ENCODE assay signal across 8 mouse cellular contexts in the genomic region with DNA sequence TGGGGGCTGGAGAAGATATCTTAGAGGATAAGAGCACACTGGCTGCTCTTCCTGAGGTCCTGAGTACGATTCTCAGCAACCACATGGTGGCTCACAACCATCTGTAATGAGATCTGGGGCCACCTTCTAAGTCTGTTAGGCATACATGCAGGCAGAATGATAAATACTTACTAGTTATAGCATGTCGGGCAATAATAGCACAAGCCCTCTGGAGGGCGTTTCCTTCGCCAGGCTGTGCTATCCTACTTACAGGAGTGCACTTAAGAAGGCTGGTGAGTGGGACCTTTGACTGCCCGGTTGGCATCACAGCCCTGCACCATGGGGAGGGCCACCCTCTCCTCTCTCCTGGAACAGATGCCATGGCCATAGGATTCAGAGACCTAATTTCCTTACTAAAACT.
DNase-seq lines count a peak whose midpoint lies in the region; ATAC-seq and TF ChIP-seq lines count a peak whose summit lies in the region.

No protein-coding gene starts in this region.

- ATAC-seq in forebrain, embryonic 12.5 days (ENCODE audit: low FRiP score): 0 out of 2 replicates have a peak, but pooled peaks have one; percentile 8
- ATAC-seq in liver, embryonic 12.5 days: peak; percentile 59

- H3K4me3 ChIP-seq in forebrain, embryonic 12.5 days (replicated peaks): peak overlapping the region; percentile 79
- peak overlapping the region; percentile 80 for H3K4me3 ChIP-seq in liver, embryonic 12.5 days
- peak overlapping the region; percentile 49 for H3K4me3 ChIP-seq in myocyte

- no peaks in the 10 kb centered on the region for H3K9me3 ChIP-seq in forebrain, embryonic 12.5 days
- H3K9me3 ChIP-seq in liver, embryonic 12.5 days (replicated peaks): no peaks in the 10 kb centered on the region

- WGBS in forebrain, embryonic 12.5 days: 2% methylated on average over 5 of the region's 5 CpGs
- 2% methylated on average over 5 of the region's 5 CpGs for WGBS in liver, embryonic 12.5 days (ENCODE audit: insufficient replicate concordance)

- H3K9ac ChIP-seq in forebrain, embryonic 12.5 days: peak overlapping the region; percentile 75
- peak overlapping the region; percentile 90 for H3K9ac ChIP-seq in liver, embryonic 12.5 days

- H3K4me2 ChIP-seq in forebrain, embryonic 12.5 days: peak overlapping the region; percentile 63
- peak overlapping the region; percentile 79 for H3K4me2 ChIP-seq in liver, embryonic 12.5 days
- peak overlapping the region; percentile 95 for H3K4me2 ChIP-seq in myocyte (ENCODE audit: low read depth)

- peak; percentile 44 for TF ChIP-seq POLR2A in myocyte (IDR thresholded peaks at IDR 0.05; ENCODE audit: insufficient read length, low read depth)

- H3K4me1 ChIP-seq in forebrain, embryonic 12.5 days: peaks cover 25% of the 10 kb centered on the region
- peaks cover 42% of the 10 kb centered on the region for H3K4me1 ChIP-seq in liver, embryonic 12.5 days

- DNase-seq in heart, adult 11 months: peak; percentile 95
- no peak for DNase-seq in heart, postnatal 25 days (ENCODE audit: low spot score)
- DNase-seq in brain, adult 2 months (ENCODE audit: low read depth, low spot score): peak; percentile 77
- peak; percentile 86 for DNase-seq in induced T-regulatory cell, adult 2 months (ENCODE audit: low read depth)
- DNase-seq in thymus, postnatal 14 days: peak; percentile 70

- H3K36me3 ChIP-seq in forebrain, embryonic 12.5 days (replicated peaks): peaks cover 8% of the 10 kb centered on the region; the same call in 1 of the 2 replicates
- peaks cover 7% of the 10 kb centered on the region; the same call in 1 of the 2 replicates for H3K36me3 ChIP-seq in liver, embryonic 12.5 days
- H3K36me3 ChIP-seq in myocyte (ENCODE audit: control insufficient read depth, insufficient read depth): peaks cover 11% of the 10 kb centered on the region

- H3K27me3 ChIP-seq in forebrain, embryonic 12.5 days: peaks cover 7% of the 10 kb centered on the region
- H3K27me3 ChIP-seq in liver, embryonic 12.5 days (replicated peaks): peaks cover 6% of the 10 kb centered on the region
- H3K27me3 ChIP-seq in myocyte (ENCODE audit: control insufficient read depth, insufficient read depth, insufficient read length): no peaks in the 10 kb centered on the region

- peak overlapping the region; percentile 67 for H3ac ChIP-seq in myocyte (ENCODE audit: control insufficient read depth, insufficient read length)

- H3K79me2 ChIP-seq in myocyte (ENCODE audit: control insufficient read depth, insufficient read depth): peaks cover 17% of the 10 kb centered on the region

- intact Hi-C loops in heart, postnatal 25 days (cut with DNase I): no loop called here

- H3K27ac ChIP-seq in forebrain, embryonic 12.5 days: peak overlapping the region; percentile 99
- H3K27ac ChIP-seq in liver, embryonic 12.5 days: peak overlapping the region; percentile 95

TF ChIP-seq in myocyte, 11 proteins besides CTCF, POLR2A, EP300 and RAD21:
- TF ChIP-seq POLR2AphosphoS2 (IDR thresholded peaks at IDR 0.05; ENCODE audit: insufficient read length, low read depth) (peak; percentile 41), REST (IDR thresholded peaks at IDR 0.05; ENCODE audit: insufficient read depth, insufficient read length) (no peak), CEBPB (IDR thresholded peaks at IDR 0.05; ENCODE audit: insufficient read depth, poor library complexity, severe bottlenecking) (no peak), TCF12 (IDR thresholded peaks at IDR 0.05; ENCODE audit: insufficient read depth, poor library complexity, severe bottlenecking) (no peak), E2F4 (IDR thresholded peaks at IDR 0.05; ENCODE audit: insufficient read depth) (no peak)
